Mouse (Mus musculus): ENCODE data around the gene Cd9. TPM values are rescaled to one million over a fixed set of nuclear protein-coding genes. Genes with fewer than 3 reads are reported as not detected.

Cd9 gene
- polyA plus RNA-seq, 1 experiment from 2014 or later: 298 TPM

DNA sequence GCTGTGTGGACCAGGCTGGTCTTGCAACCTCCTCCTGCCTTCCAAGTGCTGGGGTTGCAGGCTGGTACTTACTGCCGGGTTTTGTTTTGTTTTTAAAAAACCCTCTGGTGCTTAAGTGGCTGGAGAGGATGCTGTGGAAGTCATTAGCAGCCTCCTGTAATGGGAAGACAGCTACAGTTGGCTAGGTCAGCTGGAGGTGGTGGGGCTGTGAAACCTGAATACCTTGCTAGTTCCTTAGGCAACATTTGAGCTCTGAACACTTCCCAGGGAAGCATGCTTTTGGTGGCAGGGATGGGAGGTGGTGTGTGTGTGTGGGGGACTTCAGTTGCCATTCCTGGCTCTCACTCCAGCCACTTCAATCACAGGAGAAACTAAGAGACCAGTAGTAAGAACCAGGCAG lies 19.4 kb downstream of the Cd9 start:
- ChIA-PET CTCF (interaction anchor here (0.9 kb wide), 1 partner anchor 48 kb away, joined by 4 read pairs; no protein-coding TSS in a partner anchor), POLR2A (interaction anchor here (0.6 to 1.3 kb wide), 2 partner anchors 9 to 530 kb away, joined by 3 read pairs; no protein-coding TSS in a partner anchor)
- in situ Hi-C loops (cut with MboI; ENCODE audit: low pct_unique_long_range_greater_than_20kb): no loop called here
- TF ChIP-seq CTCF (IDR thresholded peaks at IDR 0.05): no peak
- DNase-seq (ENCODE audit: low read depth, low spot score) (no peak), ATAC-seq (no peak)
- H3K27me3 ChIP-seq: no peaks in the 10 kb centered on the region

- in situ Hi-C loops (cut with MboI; ENCODE audit: low pct_unique_long_range_greater_than_20kb): no loop called here
- ChIA-PET POLR2A (interaction anchor here (0.6 to 1.3 kb wide), 2 partner anchors 8 to 62 kb away, joined by 3 read pairs; no protein-coding TSS in a partner anchor), CTCF (no interaction called here)
- no peak for DNase-seq (ENCODE audit: low read depth, low spot score)
- no peak for TF ChIP-seq CTCF (IDR thresholded peaks at IDR 0.05)
- no peaks in the 10 kb centered on the region for H3K27me3 ChIP-seq
- ATAC-seq: no peak
These were observed 20.7 kb downstream of the Cd9 start for GRCm38 (mm10) chr6:125473939-125474338.

DNA sequence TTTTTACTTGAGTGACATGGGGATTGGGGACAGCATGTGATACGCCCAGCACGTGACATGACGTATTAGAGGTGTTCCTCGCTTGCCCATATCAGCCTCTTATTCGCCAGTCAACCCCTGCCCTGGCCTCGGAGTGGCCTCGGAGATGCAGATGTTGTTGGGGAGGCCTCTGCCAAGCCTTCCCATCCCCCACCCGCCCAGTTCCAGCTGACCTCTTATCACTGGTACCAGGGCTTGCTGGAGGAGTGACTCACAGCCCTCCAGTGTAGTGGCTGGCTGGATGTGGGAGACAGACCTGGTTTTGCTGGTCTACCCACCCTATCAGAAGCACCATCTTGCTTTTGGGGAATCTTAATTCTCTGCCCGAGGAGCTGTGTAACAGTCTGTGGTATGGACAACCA lies 21.3 kb downstream of the Cd9 start:
- ChIA-PET POLR2A (no interaction called here), CTCF (no interaction called here)
- no peak for DNase-seq (ENCODE audit: low read depth, low spot score)
- H3K27me3 ChIP-seq: no peaks in the 10 kb centered on the region
- ATAC-seq: no peak
- no peak for TF ChIP-seq CTCF (IDR thresholded peaks at IDR 0.05)
- in situ Hi-C loops (cut with MboI; ENCODE audit: low pct_unique_long_range_greater_than_20kb): no loop called here

DNA sequence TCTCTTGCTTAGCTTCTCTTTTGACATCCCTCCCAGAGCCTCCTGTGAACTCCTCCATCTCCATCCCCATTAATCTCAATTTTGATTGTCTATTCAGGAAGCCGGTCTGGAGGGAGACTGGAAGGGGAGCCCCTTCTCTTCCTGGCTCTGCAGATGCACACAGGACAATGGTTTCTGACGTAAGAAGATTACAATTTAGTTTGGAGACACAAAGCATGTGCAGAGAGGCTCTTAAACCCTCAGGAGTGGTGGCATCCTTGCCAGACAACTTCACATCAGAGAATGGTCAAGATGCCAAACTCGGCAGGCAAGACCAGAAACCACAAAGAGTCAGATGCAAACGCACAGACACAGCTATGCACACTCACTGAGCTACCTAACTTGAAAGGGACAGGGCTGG lies 22.7 kb downstream of the Cd9 start:
- no peaks in the 10 kb centered on the region for H3K27me3 ChIP-seq
- DNase-seq (ENCODE audit: low read depth, low spot score) (no peak), ATAC-seq (no peak)
- no peak for TF ChIP-seq CTCF (IDR thresholded peaks at IDR 0.05)
- in situ Hi-C loops (cut with MboI; ENCODE audit: low pct_unique_long_range_greater_than_20kb): no loop called here
- ChIA-PET CTCF (interaction anchor here (1.3 kb wide), 1 partner anchor 15 kb away, joined by 5 read pairs; no protein-coding TSS in a partner anchor), POLR2A (no interaction called here)

- no peak for DNase-seq (ENCODE audit: low read depth, low spot score)
- CTCF ChIA-PET: interaction anchor here (1.3 kb wide), 1 partner anchor 15 kb away, joined by 5 read pairs; no protein-coding TSS in a partner anchor
- POLR2A ChIA-PET: no interaction called here
- H3K27me3 ChIP-seq: no peaks in the 10 kb centered on the region
- no peak for TF ChIP-seq CTCF (IDR thresholded peaks at IDR 0.05)
- in situ Hi-C loops (cut with MboI; ENCODE audit: low pct_unique_long_range_greater_than_20kb): no loop called here
- ATAC-seq: no peak
These were observed 23.3 kb downstream of the Cd9 start for GRCm38 (mm10) chr6:125471326-125471725.

DNA sequence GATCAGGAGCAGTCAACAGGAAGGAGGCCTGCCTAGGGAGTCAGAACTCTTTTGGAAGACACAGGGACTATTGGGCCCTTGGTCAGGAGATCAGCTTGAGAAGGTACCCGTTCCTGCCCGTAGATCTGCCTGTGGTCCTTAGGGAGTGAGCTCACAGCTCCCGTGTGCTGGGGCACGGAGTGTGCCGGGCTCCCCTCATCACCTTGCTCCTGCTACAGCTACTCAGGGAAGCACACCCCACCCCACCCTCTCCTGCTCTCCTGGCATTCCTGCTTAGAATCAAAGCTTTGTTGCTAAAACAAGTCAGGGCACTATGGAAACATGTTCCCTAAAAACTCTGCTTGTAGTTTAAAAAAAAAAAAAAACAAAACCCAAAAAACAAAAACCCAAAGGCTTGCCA lies 24.0 kb downstream of the Cd9 start:
- in situ Hi-C loops (cut with MboI; ENCODE audit: low pct_unique_long_range_greater_than_20kb): no loop called here
- POLR2A ChIA-PET: no interaction called here
- no peaks in the 10 kb centered on the region for H3K27me3 ChIP-seq
- DNase-seq (ENCODE audit: low read depth, low spot score) (no peak), ATAC-seq (no peak)
- CTCF ChIA-PET: interaction anchor here (1.3 to 5.8 kb wide), 3 partner anchors 11 to 52 kb away, joined by 3 to 18 read pairs (median 5); no protein-coding TSS in a partner anchor
- no peak for TF ChIP-seq CTCF (IDR thresholded peaks at IDR 0.05)

- ChIA-PET POLR2A (no interaction called here), CTCF (interaction anchor here (1.5 to 5.8 kb wide), 2 partner anchors 12 to 51 kb away, joined by 3 to 18 read pairs; no protein-coding TSS in a partner anchor)
- DNase-seq (ENCODE audit: low read depth, low spot score) (no peak), ATAC-seq (no peak)
- TF ChIP-seq CTCF (IDR thresholded peaks at IDR 0.05): no peak
- in situ Hi-C loops (cut with MboI; ENCODE audit: low pct_unique_long_range_greater_than_20kb): no loop called here
- H3K27me3 ChIP-seq: no peaks in the 10 kb centered on the region
These were observed 25.4 kb downstream of the Cd9 start for GRCm38 (mm10) chr6:125469222-125469621.

DNA sequence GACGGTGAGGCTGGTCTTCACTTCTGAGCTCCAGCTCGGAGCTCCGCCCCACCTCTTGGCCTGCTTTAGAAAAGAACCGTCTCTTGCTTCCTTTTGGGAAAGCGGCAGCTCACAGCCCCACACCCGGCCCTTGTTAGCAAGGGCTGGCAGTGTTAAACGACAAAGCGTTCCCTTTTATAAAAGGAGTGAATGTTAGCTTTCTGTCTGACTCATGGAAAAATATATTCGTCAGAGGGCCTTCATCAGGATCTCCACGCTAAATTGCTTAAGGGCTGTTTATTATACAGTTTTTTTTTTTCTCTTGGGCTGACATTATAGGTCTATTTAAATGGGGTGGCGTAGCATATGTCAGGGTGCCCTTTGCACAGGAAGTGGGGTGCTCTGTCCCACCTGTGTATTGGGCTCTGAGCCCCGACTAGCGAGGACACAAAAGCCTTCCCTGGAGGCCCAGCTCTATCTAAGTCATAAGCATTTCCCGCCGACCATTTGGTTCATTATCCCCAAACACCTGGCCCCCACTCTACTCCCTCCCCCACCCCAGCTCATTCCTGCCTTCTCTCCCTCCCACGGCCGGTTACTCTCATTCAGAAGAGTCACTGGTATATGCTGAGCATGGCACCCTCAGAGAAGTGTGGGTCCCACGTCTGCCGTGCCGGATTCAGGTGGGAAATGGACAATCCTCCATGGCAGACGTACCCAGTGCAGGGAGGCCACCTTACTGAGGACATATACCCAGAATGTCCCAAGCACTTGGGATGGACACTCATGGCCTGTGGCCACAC lies 26.2 kb downstream of the Cd9 start:
- ChIA-PET CTCF (interaction anchor here (0.8 to 5.8 kb wide), 2 partner anchors 9 to 13 kb away, joined by 3 to 18 read pairs; no protein-coding TSS in a partner anchor), POLR2A (interaction anchor here (0.6 kb wide), 1 partner anchor 1226 kb away, joined by 4 read pairs; no protein-coding TSS in a partner anchor)
- in situ Hi-C loops (cut with MboI; ENCODE audit: low pct_unique_long_range_greater_than_20kb): no loop called here
- DNase-seq (ENCODE audit: low read depth, low spot score) (no peak), ATAC-seq (no peak)
- no peak for TF ChIP-seq CTCF (IDR thresholded peaks at IDR 0.05)
- no peaks in the 10 kb centered on the region for H3K27me3 ChIP-seq

DNA sequence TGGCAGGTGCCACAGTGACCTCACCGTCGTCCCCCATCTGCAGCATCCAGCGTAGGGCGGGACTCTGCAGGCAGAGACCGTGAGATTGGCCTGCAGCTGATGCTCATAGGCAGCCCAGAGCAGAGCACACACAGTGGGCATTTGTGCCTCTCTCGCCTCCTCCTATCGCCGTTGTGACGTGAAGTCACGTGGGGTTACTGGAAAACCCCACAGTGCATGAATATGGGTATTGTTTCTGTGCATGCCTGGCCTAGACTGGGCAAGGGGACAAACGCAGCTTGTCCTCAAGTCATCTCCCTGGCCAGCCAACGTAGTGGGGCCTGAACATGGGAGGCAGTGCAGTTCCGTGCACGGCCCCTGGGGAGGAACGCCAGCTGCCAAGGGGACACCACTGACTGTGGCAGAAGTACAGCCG lies 27.3 kb downstream of the Cd9 start:
- CTCF ChIA-PET: interaction anchor here (5.8 kb wide), 1 partner anchor 14 kb away, joined by 18 read pairs; no protein-coding TSS in a partner anchor
- H3K27me3 ChIP-seq: no peaks in the 10 kb centered on the region
- DNase-seq (ENCODE audit: low read depth, low spot score): no peak

GRCm38 (mm10) chr6:125462312-125462711 lies 32.3 kb downstream of the Cd9 start:
- CTCF ChIA-PET: no interaction called here
- DNase-seq (ENCODE audit: low read depth, low spot score) (no peak), ATAC-seq (no peak)
- H3K27me3 ChIP-seq: no peaks in the 10 kb centered on the region
- in situ Hi-C loops (cut with MboI; ENCODE audit: low pct_unique_long_range_greater_than_20kb): no loop called here
- no peak for TF ChIP-seq CTCF (IDR thresholded peaks at IDR 0.05)
- POLR2A ChIA-PET: interaction anchor here (0.9 kb wide), 1 partner anchor 9 kb away, joined by 3 read pairs; no protein-coding TSS in a partner anchor

More for the DNA sequence above, 27.3 kb downstream of the Cd9 start:
- in situ Hi-C loops (cut with MboI; ENCODE audit: low pct_unique_long_range_greater_than_20kb): no loop called here
- no peak for TF ChIP-seq CTCF (IDR thresholded peaks at IDR 0.05)
- ATAC-seq: no peak
- POLR2A ChIA-PET: no interaction called here

GRCm38 (mm10) chr6:125461788-125462187 lies 32.8 kb downstream of the Cd9 start:
- no peak for ATAC-seq
- CTCF ChIA-PET: no interaction called here
- POLR2A ChIA-PET: interaction anchor here (0.7 kb wide), 1 partner anchor 20 kb away, joined by 3 read pairs; no protein-coding TSS in a partner anchor
- in situ Hi-C loops (cut with MboI; ENCODE audit: low pct_unique_long_range_greater_than_20kb): no loop called here
- H3K27me3 ChIP-seq: no peaks in the 10 kb centered on the region
- no peak for TF ChIP-seq CTCF (IDR thresholded peaks at IDR 0.05)
- no peak for DNase-seq (ENCODE audit: low read depth, low spot score)

Data from Patski (cell line).